Mouse (Mus musculus): ENCODE data around the gene Mta3. TPM values are rescaled to one million over a fixed set of nuclear protein-coding genes. Genes with fewer than 3 reads are reported as not detected.
"Not testable (repeated sequence)": the region's sequence is repeated elsewhere in the genome, so short reads cannot be mapped to it uniquely, and the experiment has no call there.

The Mta3 gene
- total RNA-seq, 2 experiments from 2014 or later: 64.6 to 66.5 TPM

- DNase-seq (ENCODE audit: low spot score in 2 of 2): no peak
These were observed 141.1 kb downstream of the Mta3 start for GRCm38 (mm10) chr17:83847100-83847499.

GRCm38 (mm10) chr17:83847815-83848214 lies 141.9 kb downstream of the Mta3 start, which contains the start of gene Haao:
Haao (minus strand) TSS chr17:83847963.
- no peak for DNase-seq (ENCODE audit: low spot score in 2 of 2)

GRCm38 (mm10) chr17:83848482-83848881 lies 142.5 kb downstream of the Mta3 start:
- no peak for DNase-seq (ENCODE audit: low spot score in 2 of 2)

- DNase-seq (ENCODE audit: low spot score in 2 of 2): no peak
These were observed 143.2 kb downstream of the Mta3 start for GRCm38 (mm10) chr17:83849081-83849675.

- DNase-seq (ENCODE audit: low spot score in 2 of 2): no peak
These were observed 143.8 kb downstream of the Mta3 start for GRCm38 (mm10) chr17:83849717-83850116.

- DNase-seq (ENCODE audit: low spot score in 2 of 2): peak; percentile 88 to 91
These were observed 144.5 kb downstream of the Mta3 start for GRCm38 (mm10) chr17:83850458-83850857.

GRCm38 (mm10) chr17:83850864-83851263 lies 144.9 kb downstream of the Mta3 start:
- no peak for DNase-seq (ENCODE audit: low spot score in 2 of 2)

- no peak for DNase-seq (ENCODE audit: low spot score in 2 of 2)
These were observed 147.9 kb downstream of the Mta3 start for GRCm38 (mm10) chr17:83853831-83854230.

GRCm38 (mm10) chr17:83854284-83854918 lies 148.4 kb downstream of the Mta3 start:
- DNase-seq (ENCODE audit: low spot score in 2 of 2): no peak

GRCm38 (mm10) chr17:83858413-83858812 lies 152.4 kb downstream of the Mta3 start:
- DNase-seq (ENCODE audit: low spot score in 2 of 2): no peak

- no peak for DNase-seq (ENCODE audit: low spot score in 2 of 2)
These were observed 153.7 kb downstream of the Mta3 start for GRCm38 (mm10) chr17:83859639-83860038.

- no peak for DNase-seq (ENCODE audit: low spot score in 2 of 2)
These were observed 154.3 kb downstream of the Mta3 start for GRCm38 (mm10) chr17:83860224-83860623.

GRCm38 (mm10) chr17:83860968-83861367 lies 155.0 kb downstream of the Mta3 start:
- not testable (repeated sequence) for DNase-seq (ENCODE audit: low spot score in 2 of 2)

- peak; percentile 98 to 100 for DNase-seq (ENCODE audit: low spot score in 2 of 2)
These were observed 155.6 kb downstream of the Mta3 start for GRCm38 (mm10) chr17:83861444-83862133.

- peak in 1 of 2 experiments; percentile 64 for DNase-seq (ENCODE audit: low spot score in 2 of 2)
These were observed 156.3 kb downstream of the Mta3 start for GRCm38 (mm10) chr17:83862134-83862881.

GRCm38 (mm10) chr17:83865366-83865765 lies 159.4 kb downstream of the Mta3 start:
- no peak for DNase-seq (ENCODE audit: low spot score in 2 of 2)

GRCm38 (mm10) chr17:83866582-83866981 lies 160.6 kb downstream of the Mta3 start:
- no peak for DNase-seq (ENCODE audit: low spot score in 2 of 2)

- no peak for DNase-seq (ENCODE audit: low spot score in 2 of 2)
These were observed 164.4 kb downstream of the Mta3 start for GRCm38 (mm10) chr17:83870385-83870784.
